Mouse (Mus musculus) cerebellum, adult 11 months (tissue): Measurements from ENCODE around the gene Xlr5a.
"Not testable (repeated sequence)": the region's sequence is repeated elsewhere in the genome, so short reads cannot be mapped to it uniquely, and the experiment has no call there.

Experiments
- DNase-seq: peaks from one replicate; pipeline ENCODE4 v3.0.0; 2022

Xlr5a gene

GRCm38 (mm10) chrX:73143218-73143618 lies 149.6 kb downstream of the Xlr5a start:
- DNase-seq, result not testable (repeated sequence)

- DNase-seq, result not testable (repeated sequence)
These were observed 169.6 kb downstream of the Xlr5a start for GRCm38 (mm10) chrX:73122859-73123829.

GRCm38 (mm10) chrX:73116747-73117146 lies 176.0 kb downstream of the Xlr5a start, which contains the start of gene Gm14685:
Gene Gm14685 (plus strand): TSS chrX:73117047.
- not testable (repeated sequence) for DNase-seq

- DNase-seq, result not testable (repeated sequence)
These were observed 195.8 kb downstream of the Xlr5a start, which contains the start of gene Xlr3a for GRCm38 (mm10) chrX:73096941-73097508. Gene Xlr3a (minus strand): TSS chrX:73097095.

- not testable (repeated sequence) for DNase-seq
These were observed 210.3 kb downstream of the Xlr5a start, which contains the start of gene Xlr4a for GRCm38 (mm10) chrX:73082267-73083055. Gene Xlr4a (minus strand): TSS chrX:73082478.

- not testable (repeated sequence) for DNase-seq
These were observed 225.9 kb downstream of the Xlr5a start for GRCm38 (mm10) chrX:73066765-73067312.

GRCm38 (mm10) chrX:73064415-73064793 lies 228.4 kb downstream of the Xlr5a start, which contains the start of gene Pnma3:
Gene Pnma3 (plus strand): TSS chrX:73064787.
- DNase-seq, result peak; percentile 18

- DNase-seq, result peak; percentile 22
These were observed 229.0 kb downstream of the Xlr5a start for GRCm38 (mm10) chrX:73063512-73064414.

- no peak for DNase-seq
These were observed 230.5 kb downstream of the Xlr5a start for GRCm38 (mm10) chrX:73062323-73062722.

- DNase-seq, result no peak
These were observed 231.2 kb downstream of the Xlr5a start for GRCm38 (mm10) chrX:73061528-73061927.
